Mouse (Mus musculus) induced T-regulatory cell, adult 2 months (primary cell): ENCODE data around the gene Vwa7.

Experiments
- DNase-seq: peaks from one replicate; pipeline ENCODE4 v3.0.0-alpha.2; 2012; ENCODE audit warnings: low read depth

Vwa7 gene

GRCm38 (mm10) chr17:35045807-35046680 lies 29.7 kb downstream of the Vwa7 start:
- no peak for DNase-seq

- peak; percentile 99 for DNase-seq
These were observed 30.5 kb downstream of the Vwa7 start, which contains the start of gene Msh5 for GRCm38 (mm10) chr17:35046681-35047455. Msh5 (minus strand) TSS chr17:35046745.

- DNase-seq, result peak; percentile 46
These were observed 31.3 kb downstream of the Vwa7 start for GRCm38 (mm10) chr17:35047688-35048087.

- DNase-seq, result peak; percentile 84
These were observed 32.0 kb downstream of the Vwa7 start for GRCm38 (mm10) chr17:35048149-35048931.

GRCm38 (mm10) chr17:35048932-35049440 lies 32.6 kb downstream of the Vwa7 start:
- peak; percentile 53 for DNase-seq

GRCm38 (mm10) chr17:35049561-35050016 lies 33.2 kb downstream of the Vwa7 start, which contains the start of gene Clic1:
Clic1 (plus strand) TSS chr17:35049966.
- DNase-seq, result peak; percentile 72

- DNase-seq, result peak; percentile 85
These were observed 33.9 kb downstream of the Vwa7 start for GRCm38 (mm10) chr17:35050126-35050750.

GRCm38 (mm10) chr17:35051156-35052086 lies 35.0 kb downstream of the Vwa7 start:
- DNase-seq, result peak; percentile 90

- no peak for DNase-seq
These were observed 36.0 kb downstream of the Vwa7 start for GRCm38 (mm10) chr17:35052271-35052798.

GRCm38 (mm10) chr17:35055691-35056495 lies 39.5 kb downstream of the Vwa7 start:
- DNase-seq, result no peak

- DNase-seq, result no peak
These were observed 40.7 kb downstream of the Vwa7 start for GRCm38 (mm10) chr17:35057090-35057489.

- DNase-seq, result no peak
These were observed 41.9 kb downstream of the Vwa7 start for GRCm38 (mm10) chr17:35058316-35058715.

- DNase-seq, result peak; percentile 91
These were observed 42.8 kb downstream of the Vwa7 start, which contains the start of gene Ddah2 for GRCm38 (mm10) chr17:35058911-35059892. Ddah2 (plus strand) TSS chr17:35059035.

- no peak for DNase-seq
These were observed 43.7 kb downstream of the Vwa7 start for GRCm38 (mm10) chr17:35060071-35060470.

- DNase-seq, result no peak
These were observed 44.4 kb downstream of the Vwa7 start for GRCm38 (mm10) chr17:35060737-35061297.

- DNase-seq, result no peak
These were observed 44.9 kb downstream of the Vwa7 start for GRCm38 (mm10) chr17:35061299-35061698.

- no peak for DNase-seq
These were observed 47.1 kb downstream of the Vwa7 start for GRCm38 (mm10) chr17:35063466-35063865.
